Mouse (Mus musculus) gastrocnemius, postnatal 4 days (tissue): ENCODE data around the gene Rfxank. TPM values are rescaled to one million over a fixed set of nuclear protein-coding genes. Genes with fewer than 3 reads are reported as not detected.

Experiments
- DNase-seq, 2 experiments: peaks; one replicate each; pipeline ENCODE4 v3.0.0; 2021 to 2022; ENCODE audit warnings: low spot score in 2 of 2, mixed read lengths in 2 of 2
- total RNA-seq, 2 experiments: library from RNA; stranded (reverse); gene quantifications; 2 replicates each; pipeline ENCODE4 v1.2.3; 2021

Gene Rfxank
- total RNA-seq, 2 experiments from 2014 or later: 12.7 to 16.6 TPM

- peak; percentile 43 to 73 for DNase-seq
Observed at GRCm38 (mm10) chr8:70152537-70153257, 13.7 kb upstream of the Rfxank start.

GRCm38 (mm10) chr8:70150158-70150557 is 11.2 kb upstream of the Rfxank start:
- no peak for DNase-seq

- DNase-seq: no peak
Observed at GRCm38 (mm10) chr8:70147678-70148607, 9.0 kb upstream of the Rfxank start.

GRCm38 (mm10) chr8:70139981-70140380 is 1.0 kb upstream of the Rfxank start:
- no peak for DNase-seq

- DNase-seq: no peak
Observed at GRCm38 (mm10) chr8:70137890-70138289, 1.1 kb downstream of the Rfxank start.

GRCm38 (mm10) chr8:70136591-70136990 is 2.4 kb downstream of the Rfxank start:
- no peak for DNase-seq

GRCm38 (mm10) chr8:70134931-70135330 is 4.0 kb downstream of the Rfxank start:
- DNase-seq: no peak

GRCm38 (mm10) chr8:70134086-70134485 is 4.9 kb downstream of the Rfxank start:
- no peak for DNase-seq

- DNase-seq: peak; percentile 55 to 82
Observed at GRCm38 (mm10) chr8:70131166-70131883, 7.6 kb downstream of the Rfxank start, which contains the start of gene Nr2c2ap. TSS of gene Nr2c2ap (plus strand) at chr8:70131333.

GRCm38 (mm10) chr8:70130066-70130465 is 8.9 kb downstream of the Rfxank start:
- no peak for DNase-seq

- DNase-seq: peak; percentile 26 to 52
Observed at GRCm38 (mm10) chr8:70129309-70129952, 9.5 kb downstream of the Rfxank start.

- DNase-seq: peak in 1 of 2 experiments; percentile 53
Observed at GRCm38 (mm10) chr8:70128435-70128834, 10.5 kb downstream of the Rfxank start.

- no peak for DNase-seq
Observed at GRCm38 (mm10) chr8:70124992-70125391, 14.0 kb downstream of the Rfxank start.

GRCm38 (mm10) chr8:70122863-70123262 is 16.1 kb downstream of the Rfxank start:
- DNase-seq: no peak

- peak in 1 of 2 experiments; percentile 42 for DNase-seq
Observed at GRCm38 (mm10) chr8:70120667-70121066, 18.3 kb downstream of the Rfxank start, which contains the start of gene Ncan. TSS of gene Ncan (minus strand) at chr8:70120873.

GRCm38 (mm10) chr8:70118726-70119700 is 19.9 kb downstream of the Rfxank start:
- no peak for DNase-seq

GRCm38 (mm10) chr8:70117611-70118010 is 21.3 kb downstream of the Rfxank start:
- DNase-seq: peak in 1 of 2 experiments; percentile 32

- DNase-seq: no peak
Observed at GRCm38 (mm10) chr8:70114892-70115291, 24.1 kb downstream of the Rfxank start.

GRCm38 (mm10) chr8:70114488-70114887 is 24.5 kb downstream of the Rfxank start:
- no peak for DNase-seq
